Mouse (Mus musculus): ENCODE results near the gene Tmx2.
"Not testable (repeated sequence)": the region's sequence is repeated elsewhere in the genome, so short reads cannot be mapped to it uniquely, and the experiment has no call there.

Tmx2 gene

DNA sequence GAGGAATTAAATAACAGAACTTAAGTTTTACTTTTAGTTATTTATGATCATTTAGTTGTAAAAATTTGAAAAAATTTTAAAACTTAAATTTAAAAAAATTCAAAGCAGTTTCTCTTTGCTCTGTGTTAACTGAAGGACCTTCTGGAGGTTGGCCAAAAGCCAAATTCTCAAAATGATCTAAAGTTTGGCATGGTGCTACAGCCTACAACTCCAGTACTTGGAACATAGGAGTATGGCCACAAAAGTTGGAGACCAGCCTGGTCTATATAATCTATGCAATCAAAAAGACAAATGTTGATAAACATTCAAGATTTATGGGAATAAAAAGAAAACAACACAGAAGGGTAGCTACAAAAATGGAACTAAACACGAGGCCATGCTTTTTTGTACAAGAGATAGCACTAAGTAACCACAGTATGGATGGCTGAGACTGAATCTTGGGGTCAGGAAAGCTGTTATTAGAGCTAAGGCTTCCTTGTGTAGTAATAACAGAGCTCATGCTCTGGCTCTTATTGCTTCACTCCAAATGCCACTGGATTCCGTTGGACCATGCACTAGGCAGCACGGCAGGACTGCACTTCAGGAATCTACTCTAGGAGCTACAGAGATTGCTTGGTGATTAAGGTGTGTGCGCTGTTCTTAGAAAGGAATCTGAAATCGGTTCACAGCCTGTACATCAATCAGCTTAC is 16.2 kb upstream of the Tmx2 start:
- in situ Hi-C loops (cut with MboI; ENCODE audit: low sequenced_read_pairs): no loop called here

DNA sequence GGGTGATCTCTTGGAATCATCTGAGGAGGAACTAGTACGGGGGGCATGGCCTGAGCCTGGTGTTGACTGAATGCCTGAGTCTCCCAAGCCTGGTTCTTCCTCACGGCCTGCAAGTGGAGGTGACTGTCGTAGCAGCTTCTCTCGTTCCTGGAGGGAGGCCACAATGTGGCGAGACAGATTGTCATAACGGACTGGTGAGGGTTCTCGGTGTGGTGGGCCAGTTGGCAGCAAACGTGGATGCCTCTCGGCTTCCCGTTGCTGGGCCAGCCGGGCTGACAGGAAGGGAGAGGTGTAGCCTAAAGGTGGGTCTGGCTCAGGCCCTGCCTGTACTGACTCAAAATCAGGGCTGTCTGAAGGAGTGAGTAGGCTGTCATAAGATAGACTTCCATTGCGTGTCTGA is 11.1 kb upstream of the Tmx2 start:
- in situ Hi-C loops (cut with MboI; ENCODE audit: low sequenced_read_pairs): no loop called here

DNA sequence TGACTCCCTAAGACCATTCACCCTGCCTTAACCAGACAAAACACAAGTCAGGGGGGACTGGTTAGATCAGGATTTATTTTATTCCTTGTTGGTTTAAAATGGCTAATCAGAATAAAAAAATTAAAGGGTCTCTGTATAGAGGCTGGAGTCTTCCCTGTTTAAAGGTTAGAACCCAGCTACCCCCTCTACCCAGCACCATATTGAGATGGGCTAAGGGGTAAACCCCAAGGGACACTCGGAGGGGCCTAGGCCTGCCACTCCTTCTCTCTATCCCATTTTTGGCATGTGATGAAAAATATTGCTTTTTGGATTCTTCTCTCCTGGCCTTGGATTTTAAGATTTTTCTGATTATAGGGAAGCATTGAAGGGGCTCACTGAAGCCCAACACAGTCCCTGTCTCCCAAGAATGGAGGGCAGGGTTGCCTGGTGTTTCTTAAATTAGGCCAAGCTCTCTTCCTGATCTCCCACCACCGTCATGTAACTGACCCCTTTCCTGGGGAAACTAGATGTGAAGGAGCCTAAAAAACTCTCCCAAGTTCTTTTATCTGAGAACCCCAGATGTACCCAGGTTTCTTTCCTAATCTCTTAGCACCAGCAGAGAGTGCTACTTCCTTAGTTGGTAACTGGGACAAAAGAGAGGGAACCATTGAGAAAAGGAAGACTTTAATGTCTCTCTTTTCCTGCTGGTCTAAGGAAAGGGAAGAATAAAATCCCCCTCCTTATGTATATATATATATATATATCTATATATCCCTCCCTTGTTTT is 9.3 kb upstream of the Tmx2 start:
- in situ Hi-C loops (cut with MboI; ENCODE audit: low sequenced_read_pairs): no loop called here

DNA sequence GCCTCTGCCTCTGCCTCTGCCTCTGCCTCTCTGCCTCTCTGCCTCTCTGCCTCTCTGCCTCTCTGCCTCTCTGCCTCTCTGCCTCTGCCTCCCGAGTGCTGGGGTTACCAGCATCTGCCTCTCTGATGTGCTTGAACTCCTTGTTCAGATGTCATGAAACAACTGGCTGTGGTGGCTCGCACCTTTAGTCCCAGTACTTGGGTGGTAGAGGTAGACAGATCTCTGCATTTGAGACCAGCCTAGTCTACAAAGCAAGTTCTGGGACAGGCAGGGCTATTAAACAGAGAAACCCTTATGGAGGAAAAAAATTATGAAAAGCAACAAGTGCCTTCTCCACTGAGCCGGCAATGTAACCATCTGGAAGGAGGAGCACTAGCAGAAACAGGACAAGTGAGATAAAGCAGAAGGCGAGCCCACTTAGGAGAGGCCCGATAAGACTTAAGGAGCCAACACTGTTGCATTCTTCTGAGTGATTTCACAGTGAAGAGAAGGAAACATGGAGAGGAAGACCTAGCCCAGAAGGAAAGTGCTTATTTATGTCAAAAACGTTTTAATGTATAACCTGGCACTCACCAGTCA is 3.8 kb upstream of the Tmx2 start:
- in situ Hi-C loops (cut with MboI; ENCODE audit: low sequenced_read_pairs): no loop called here

DNA sequence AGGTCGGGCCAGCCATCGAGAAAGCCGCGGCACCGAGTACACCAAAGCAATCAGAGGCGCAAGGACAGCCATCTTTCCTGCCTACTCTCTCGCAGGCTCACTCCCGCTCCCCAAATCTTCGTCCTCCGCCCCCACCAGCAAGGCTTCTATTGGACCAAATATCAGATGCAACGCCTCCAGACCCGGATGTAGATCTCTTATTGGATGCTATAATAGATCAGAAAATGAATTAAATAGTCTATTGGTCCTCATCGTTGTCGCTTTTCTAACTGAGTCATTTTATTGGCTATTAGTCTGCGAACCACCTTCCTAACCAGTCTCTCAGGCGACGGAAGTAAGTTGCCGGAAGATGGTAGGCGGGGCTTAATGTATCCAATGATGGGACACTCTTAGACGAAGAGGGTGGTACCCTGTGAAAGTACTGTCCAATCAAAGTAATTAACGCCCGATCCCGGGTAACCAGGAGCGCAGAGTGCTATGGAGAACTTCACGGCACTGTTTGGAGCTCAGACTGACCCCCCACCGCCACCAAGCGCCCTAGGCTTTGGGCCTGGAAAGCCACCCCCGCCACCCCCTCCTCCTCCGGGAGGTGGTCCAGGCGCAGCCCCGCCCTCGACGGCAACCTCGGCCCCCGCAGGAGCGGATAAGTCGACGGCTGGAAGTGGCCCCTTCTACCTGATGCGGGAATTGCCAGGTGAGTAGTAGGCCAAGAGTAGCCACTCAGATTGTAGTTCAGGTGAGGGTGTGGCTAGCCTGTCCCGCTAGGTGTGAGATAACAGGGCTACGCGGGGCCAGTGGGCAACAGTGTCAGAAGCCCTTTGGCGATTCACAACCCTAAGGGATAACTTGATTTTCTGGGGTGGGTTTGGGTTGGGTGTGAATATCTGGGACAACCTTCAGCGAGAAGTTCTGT is 716 bp downstream of the Tmx2 start, which contains the start of the genes Gm28635 and Med19:
Gene Gm28635 (minus strand): TSS at position 74 of the 913 bp plus-strand sequence.
Gene Med19 (plus strand): TSS at position 435 of the 913 bp plus-strand sequence.
- in situ Hi-C loops (cut with MboI; ENCODE audit: low sequenced_read_pairs): no loop called here

DNA sequence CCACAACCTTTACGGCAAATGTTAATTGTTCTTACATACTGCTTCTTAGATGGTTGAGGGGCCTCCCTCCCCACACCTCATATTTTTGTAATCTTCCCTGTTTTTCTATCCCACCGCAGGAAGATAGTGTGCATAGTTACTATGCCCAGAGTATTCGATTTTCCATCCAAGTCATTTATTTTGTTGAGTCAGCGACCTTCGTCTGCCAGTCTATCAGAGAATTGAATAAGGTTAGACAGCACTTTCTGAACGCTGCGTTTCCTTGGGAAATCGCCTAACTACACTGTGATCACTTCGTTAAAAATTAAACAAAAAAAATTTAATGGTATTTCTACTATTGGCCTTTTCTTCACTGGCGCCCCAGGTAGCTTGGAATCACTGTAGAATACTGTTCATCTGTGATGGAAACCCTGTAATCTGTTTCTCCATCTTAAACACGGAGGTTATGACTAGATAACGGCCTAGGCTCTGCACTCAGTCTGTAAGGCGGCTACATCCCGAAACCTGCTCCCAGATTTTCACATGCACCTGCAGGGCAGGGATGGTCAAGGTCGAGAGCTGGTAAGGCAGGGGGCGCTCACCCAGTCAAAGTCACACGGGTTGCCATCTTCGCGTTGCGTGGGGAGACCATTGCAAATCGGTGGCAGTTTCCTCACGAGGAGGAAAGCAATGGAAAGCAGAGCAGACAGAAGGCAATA is 1.5 kb downstream of the Tmx2 start:
- in situ Hi-C loops (cut with MboI; ENCODE audit: low sequenced_read_pairs): no loop called here

DNA sequence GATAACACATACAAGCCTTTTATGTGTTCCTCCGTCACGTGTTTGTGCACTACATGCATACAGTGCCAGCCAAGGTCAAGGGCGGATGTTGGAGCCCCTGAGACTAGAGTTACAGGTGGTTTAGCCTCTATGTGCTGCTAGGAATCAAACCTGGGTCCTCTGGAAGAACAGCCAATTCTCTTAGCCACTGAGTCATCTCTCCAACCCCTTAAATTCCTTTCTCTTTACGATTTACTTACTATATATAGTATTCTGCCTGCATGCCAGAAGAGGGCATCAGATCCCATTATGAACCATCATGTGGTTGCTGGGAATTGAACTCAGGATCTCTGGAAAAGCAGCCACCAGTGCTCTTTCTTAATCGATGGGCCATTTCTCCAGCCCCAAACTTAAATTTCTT is 7.4 kb downstream of the Tmx2 start:
- in situ Hi-C loops (cut with MboI; ENCODE audit: low sequenced_read_pairs): not testable (repeated sequence)

DNA sequence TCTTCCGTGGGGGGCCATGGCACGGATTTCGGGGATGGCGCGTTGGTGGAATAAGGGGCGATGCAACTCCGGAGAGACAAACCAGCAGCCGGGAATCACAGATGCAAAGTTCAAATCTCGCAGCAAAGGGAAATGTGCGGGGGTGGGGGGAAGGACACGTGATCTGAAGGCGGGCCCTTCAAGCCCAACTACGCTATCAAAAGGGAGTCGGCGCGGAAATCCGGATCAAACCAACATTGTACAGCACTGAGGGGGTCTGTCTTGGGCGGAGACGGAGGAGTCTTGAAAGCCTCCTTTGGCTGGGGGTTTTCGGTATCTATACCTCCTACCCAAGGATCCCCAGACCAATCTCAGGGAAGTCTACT is 8.4 kb downstream of the Tmx2 start, which contains the start of gene Selenoh:
Gene Selenoh (minus strand): TSS at position 202 of the 365 bp plus-strand sequence.
- in situ Hi-C loops (cut with MboI; ENCODE audit: low sequenced_read_pairs): no loop called here

DNA sequence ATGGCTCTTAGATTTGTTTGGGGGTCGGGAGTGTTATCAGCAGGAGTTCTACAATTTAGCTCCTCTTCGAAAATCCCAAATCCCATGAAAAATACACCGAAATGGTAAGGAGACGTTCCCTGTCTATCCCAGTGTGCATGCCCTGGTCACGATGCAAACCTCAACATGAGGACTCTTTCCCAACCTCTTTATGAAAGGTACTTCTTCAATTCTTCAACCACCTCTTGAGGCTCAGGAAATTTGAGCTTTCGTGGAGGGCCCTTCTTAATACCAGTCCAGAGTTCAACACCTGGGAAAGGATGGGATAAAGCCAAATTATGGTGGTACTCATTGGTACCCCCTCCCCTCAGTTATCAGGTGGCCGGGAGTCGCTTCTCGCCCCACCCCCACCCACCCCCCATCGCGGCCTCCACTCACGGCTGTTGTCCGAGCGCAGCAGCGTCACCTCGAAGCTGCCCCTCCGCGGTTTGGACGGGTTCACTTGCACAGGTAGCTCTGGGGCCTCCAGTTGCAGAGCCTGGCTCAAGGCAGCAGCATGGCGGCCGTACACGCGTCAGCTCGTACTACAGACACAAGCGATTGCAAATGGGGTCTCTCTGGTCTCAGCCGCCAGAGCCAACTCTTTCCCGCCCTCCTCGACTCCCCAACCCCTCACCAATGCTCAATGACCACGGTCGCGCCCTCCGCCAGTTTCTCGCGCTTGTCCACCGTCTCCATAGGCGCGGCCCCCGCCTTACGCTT is 8.9 kb downstream of the Tmx2 start:
- in situ Hi-C loops (cut with MboI; ENCODE audit: low sequenced_read_pairs): loop anchor here (10.0 kb wide), 1 partner anchor 215 kb away; no protein-coding TSS in a partner anchor

DNA sequence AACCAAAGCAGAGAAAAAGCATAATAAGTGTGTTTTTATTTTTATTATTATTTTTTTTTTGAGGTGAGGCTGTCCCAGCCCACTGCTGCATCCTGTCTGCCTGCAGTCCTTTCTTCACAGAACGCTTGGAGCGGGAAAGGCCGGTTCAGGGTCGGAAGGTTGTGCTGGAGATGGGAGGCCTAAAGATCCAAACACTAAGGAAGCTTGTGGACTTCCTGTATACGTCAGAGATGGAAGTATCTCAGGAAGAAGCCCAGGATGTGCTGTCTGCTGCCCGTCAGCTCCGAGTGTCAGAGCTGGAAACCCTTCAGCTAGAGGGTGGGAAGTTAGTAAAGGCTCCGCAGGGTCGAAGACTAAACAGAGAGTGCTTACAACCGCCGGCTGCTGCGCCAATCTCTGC is 12.9 kb downstream of the Tmx2 start:
- in situ Hi-C loops (cut with MboI; ENCODE audit: low sequenced_read_pairs): loop anchor here (10.0 kb wide), 1 partner anchor 211 kb away; no protein-coding TSS in a partner anchor

DNA sequence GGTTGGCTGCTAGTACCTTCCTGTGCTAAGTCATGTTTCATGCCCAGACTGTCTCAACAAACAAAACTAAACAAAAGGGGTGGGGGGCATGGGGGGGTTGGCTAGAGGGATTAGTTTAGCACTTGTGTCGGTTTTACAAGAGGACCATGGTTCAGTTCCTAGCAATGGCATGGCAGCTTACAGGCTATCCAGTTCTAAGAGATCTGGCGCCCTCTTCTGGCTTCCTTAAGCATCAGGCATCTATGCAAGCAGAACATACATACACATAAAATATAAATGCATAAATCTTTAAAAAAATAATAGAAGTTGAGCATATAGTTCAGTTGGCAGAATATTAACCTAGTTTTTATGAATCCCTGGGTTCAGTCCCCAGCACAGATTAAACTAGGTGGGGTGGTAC is 16.1 kb downstream of the Tmx2 start:
- in situ Hi-C loops (cut with MboI; ENCODE audit: low sequenced_read_pairs): loop anchor here (10.0 kb wide), 1 partner anchor 208 kb away; no protein-coding TSS in a partner anchor

DNA sequence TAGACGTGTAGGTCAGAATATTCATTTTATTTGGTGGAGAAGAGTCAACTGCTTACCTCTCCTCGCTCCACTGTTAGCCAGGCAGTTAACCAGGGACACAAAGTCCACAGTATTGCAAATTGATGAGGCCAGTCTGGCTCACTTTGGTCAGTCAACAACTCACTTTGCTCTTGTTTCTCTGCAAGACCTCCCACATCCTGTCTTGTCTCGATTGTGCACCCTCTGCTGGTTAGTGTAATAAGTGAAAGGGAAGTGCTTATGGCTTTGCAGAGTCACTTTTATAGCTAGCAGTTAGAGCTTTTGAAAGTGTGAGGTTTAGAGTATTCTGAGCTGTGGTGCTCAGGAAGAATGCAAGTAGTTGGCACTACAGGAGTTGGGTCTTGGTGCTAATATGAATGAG is 18.7 kb downstream of the Tmx2 start:
- in situ Hi-C loops (cut with MboI; ENCODE audit: low sequenced_read_pairs): loop anchor here (10.0 kb wide), 1 partner anchor 205 kb away; no protein-coding TSS in a partner anchor

DNA sequence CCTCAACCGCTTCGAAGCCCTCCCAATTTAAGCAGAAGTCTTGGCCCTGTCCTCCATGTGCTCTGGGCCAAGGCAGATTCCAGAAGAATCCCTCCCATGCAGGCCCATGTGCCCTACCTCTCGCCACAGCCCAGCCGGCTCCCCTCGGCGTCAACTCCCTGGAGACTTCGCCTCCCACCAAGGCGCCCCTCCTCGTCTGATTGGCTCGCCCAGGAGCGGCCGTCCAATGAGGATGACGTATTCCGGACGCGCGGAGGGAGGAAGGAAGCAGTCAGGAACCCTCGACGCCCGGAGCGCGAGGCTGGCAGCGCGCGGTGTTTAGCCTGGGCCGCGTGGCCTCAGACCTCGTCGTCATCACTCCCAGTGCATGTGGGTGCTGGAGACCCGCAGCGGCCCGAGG is 20.1 kb downstream of the Tmx2 start, which contains the start of gene Btbd18:
Gene Btbd18 (plus strand): TSS at position 274 of the 400 bp plus-strand sequence.
- in situ Hi-C loops (cut with MboI; ENCODE audit: low sequenced_read_pairs): no loop called here

DNA sequence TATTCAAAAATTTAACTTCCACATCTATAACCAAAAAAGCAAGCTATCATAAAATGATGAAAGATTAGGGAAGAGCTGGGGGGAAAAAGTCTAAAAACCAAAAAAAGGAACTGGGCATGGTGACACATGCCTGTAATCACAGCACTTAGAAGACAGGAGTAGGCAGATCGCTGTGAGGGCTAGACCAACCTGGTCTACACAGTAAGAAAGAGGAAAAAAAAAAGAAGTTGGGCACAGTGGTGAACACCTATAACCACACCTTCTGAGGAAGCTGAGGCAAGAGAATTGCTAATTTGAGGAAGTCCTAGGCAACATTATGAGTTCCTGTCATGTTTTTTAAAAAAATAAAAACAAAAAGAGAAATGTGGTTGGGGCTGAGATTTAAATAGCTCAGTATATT is 23.1 kb downstream of the Tmx2 start:
- in situ Hi-C loops (cut with MboI; ENCODE audit: low sequenced_read_pairs): no loop called here

DNA sequence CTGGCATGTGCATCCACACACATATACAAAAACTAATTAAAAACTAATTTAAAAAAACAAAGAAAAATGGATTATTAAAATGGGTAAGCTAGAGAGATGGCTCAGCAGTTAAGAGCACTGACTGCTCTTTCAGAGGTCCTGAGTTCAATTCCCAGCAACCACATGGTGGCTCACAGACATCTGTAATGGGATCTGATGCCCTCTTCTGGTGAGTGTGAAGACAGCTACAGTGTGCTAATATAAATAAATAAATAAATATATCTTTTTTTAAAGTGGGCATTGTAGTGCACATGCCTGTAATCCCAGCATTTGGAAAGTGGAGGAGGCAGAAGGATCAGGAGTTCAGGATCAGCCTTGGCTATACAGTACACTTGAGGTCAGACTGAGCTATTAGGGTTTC is 25.6 kb downstream of the Tmx2 start:
- in situ Hi-C loops (cut with MboI; ENCODE audit: low sequenced_read_pairs): no loop called here

DNA sequence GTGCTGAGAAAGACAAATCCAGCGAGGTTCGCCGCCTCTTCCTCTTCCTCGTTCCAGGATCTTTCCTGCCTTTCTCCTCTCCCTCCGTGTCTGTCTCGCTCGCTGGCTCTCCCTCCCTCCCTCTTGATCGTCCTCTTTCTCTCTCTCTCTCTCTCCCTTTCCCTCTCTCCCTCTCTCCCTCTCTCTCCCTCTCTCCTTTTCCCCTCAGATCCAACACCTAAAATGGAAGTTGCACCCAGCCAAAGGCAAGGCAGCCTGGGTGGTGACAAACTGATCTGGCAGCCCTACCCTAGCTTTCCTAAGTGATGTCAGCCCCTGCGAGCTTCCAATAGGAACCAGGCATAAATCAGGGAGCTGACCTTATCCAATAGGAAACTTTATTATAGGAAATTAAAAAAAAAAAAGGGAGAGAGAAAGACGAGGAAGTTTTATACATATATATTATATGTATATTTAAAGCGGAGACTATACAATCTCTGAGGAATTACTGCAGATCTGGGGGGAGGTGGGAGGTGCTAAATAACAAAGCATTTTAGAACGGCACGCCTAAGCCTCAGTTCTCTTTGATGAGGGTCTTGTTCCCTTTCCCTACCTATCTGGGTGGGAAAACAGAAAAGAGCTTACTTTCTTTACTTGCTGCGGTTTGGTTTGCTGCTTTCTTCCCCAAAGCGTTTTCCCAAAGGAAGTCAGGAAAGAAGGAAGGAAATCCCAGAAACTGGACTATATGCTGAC is 28.3 kb downstream of the Tmx2 start, which contains the start of gene Ctnnd1:
Gene Ctnnd1 (minus strand): TSS at position 302 of the 732 bp plus-strand sequence.
- in situ Hi-C loops (cut with MboI; ENCODE audit: low sequenced_read_pairs): no loop called here

DNA sequence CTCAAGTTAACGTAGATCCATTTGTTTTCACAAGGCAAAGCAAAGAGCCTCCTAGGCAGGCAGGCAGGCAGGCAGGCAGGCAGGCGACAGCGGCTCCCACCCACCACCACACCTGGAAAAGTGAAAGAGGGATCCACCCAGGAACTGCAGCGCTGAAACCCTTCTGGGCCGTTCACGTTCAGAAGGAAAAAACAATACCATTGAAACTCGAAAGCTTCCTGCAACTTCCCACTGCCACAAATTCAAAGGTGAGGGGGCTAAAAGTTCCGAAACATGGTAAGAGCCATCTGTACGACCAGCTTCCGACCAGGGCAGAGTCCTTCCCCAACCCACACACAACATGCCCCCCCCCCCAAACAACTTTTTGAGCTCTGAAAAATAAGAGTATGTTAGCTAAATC is 29.3 kb downstream of the Tmx2 start:
- in situ Hi-C loops (cut with MboI; ENCODE audit: low sequenced_read_pairs): no loop called here

DNA sequence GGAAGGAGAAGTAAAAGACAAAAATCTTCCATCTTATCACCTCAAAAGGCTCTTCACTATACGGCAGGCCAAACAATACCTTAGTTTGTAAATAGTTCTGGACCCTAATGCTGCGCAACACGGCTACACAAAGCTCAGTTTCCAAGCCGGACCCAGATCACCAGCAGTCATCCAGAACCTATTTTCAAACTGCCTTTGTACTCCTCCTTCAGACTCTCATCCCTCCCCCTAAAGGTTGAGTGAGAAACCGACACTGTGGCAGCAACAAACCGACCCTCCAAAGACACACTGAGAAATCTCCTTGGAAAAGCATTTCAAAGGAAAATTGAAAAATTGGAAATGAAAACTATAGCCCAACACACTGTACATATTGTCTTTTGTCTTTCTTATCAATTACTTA is 30.6 kb downstream of the Tmx2 start:
- in situ Hi-C loops (cut with MboI; ENCODE audit: low sequenced_read_pairs): no loop called here
